Mouse (Mus musculus) midbrain, embryonic 14.5 days (tissue): Measurements from ENCODE around the gene Cpm. TPM values are rescaled to one million over a fixed set of nuclear protein-coding genes. Genes with fewer than 3 reads are reported as not detected.
"Not testable (repeated sequence)": the region's sequence is repeated elsewhere in the genome, so short reads cannot be mapped to it uniquely, and the experiment has no call there.

Source experiments
- ATAC-seq: fragments of 200-750 bp; cut with Nextera tagmentation; 2 replicates; pipeline ENCODE4 v1.8.0; 2017; ENCODE audit warnings: moderate number of reproducible peaks, moderate library complexity; ENCODE audit not compliant: low FRiP score, low TSS enrichment
- DNase-seq: peaks from one replicate; pipeline ENCODE4 v3.0.0-alpha.2; 2015
- H3K27ac ChIP-seq: fragments of 300-500 bp; sonication (generic); replicated peaks from 2 replicates; pipeline ENCODE4 v1.5.1; 2014; ENCODE audit warnings: mild to moderate bottlenecking, low read depth, low read length, moderate library complexity
- H3K27me3 ChIP-seq: fragments of 300-500 bp; sonication (generic); 2 replicates; pipeline ENCODE4 v1.6.1; 2014; ENCODE audit warnings: low read length, control low read depth, mixed read lengths; ENCODE audit not compliant: control insufficient read depth, insufficient read depth
- H3K36me3 ChIP-seq: fragments of 300-500 bp; sonication (generic); 2 replicates; pipeline ENCODE4 v1.6.1; 2014; ENCODE audit warnings: low read length, control low read depth; ENCODE audit not compliant: control insufficient read depth, insufficient read depth
- H3K4me1 ChIP-seq: fragments of 300-500 bp; sonication (generic); 2 replicates; pipeline ENCODE4 v1.6.1; 2014; ENCODE audit warnings: mild to moderate bottlenecking, antibody characterized with exemption, low read length, control low read depth; ENCODE audit not compliant: control insufficient read depth, insufficient read depth
- H3K4me2 ChIP-seq: fragments of 300-500 bp; sonication (generic); 2 replicates; pipeline ENCODE4 v1.6.1; 2014; ENCODE audit warnings: mild to moderate bottlenecking, low read length, moderate library complexity
- H3K4me3 ChIP-seq: fragments of 300-500 bp; sonication (generic); replicated peaks from 2 replicates; pipeline ENCODE4 v1.5.1; 2014; ENCODE audit warnings: low read depth, low read length
- H3K9ac ChIP-seq: fragments of 300-500 bp; sonication (generic); replicated peaks from 2 replicates; pipeline ENCODE4 v1.6.1; 2014; ENCODE audit warnings: mild to moderate bottlenecking, low read length, moderate library complexity
- H3K9me3 ChIP-seq: fragments of 300-500 bp; sonication (generic); 2 replicates; pipeline ENCODE4 v1.6.1; 2016; ENCODE audit warnings: low read length, control low read depth, mixed read lengths; ENCODE audit not compliant: control insufficient read depth
- WGBS: fragments of 180-500 bp; shearing (Covaris S2); extraction: QIAGEN DNeasy Blood & Tissue Kit; methylation state at CpG from one replicate; pipeline ENCODE4 v1.1.7; 2014; 5-methylcytosine and 5-hydroxymethylcytosine counted together
- polyA plus RNA-seq: library from polyadenylated mRNA; unstranded; fragments of >200 nt; fragmentation: Nextera tagmentation; extraction: Ambion mirVana; gene quantifications from 2 replicates; pipeline ENCODE4 v1.2.1, GENCODE M21; 2014

The Cpm gene
- polyA plus RNA-seq, 1 experiment from 2014 or later, result 5.4 TPM

DNA sequence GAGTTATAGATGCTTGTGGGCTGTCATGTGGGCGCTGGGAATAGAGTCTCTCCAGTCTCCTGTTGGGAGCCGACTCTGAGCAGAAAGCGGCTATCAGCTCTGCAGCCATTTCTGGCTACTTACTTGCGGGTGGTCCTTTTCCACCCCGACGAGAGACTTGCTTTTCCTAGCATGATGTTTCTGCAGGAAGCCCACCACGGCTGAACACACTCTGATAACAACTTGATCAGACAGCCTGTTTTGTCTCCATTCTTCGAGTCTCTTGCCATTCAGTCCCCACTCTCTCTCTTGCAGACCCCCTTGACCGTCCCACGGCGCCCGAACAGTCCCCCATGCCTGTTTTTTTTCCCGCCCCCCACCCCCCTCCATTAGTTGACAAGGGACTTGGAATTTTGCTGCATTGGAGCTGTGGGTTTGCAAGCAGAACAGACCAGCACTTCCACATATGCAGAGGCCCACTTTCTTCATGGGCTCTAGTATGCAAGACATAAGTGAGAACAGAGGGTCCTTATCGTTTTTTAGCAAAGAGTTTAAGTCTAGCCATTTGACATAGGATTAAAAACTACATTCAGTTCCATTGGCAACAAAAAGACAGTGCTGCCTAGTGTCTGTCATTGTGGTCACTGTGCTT is 103.8 kb downstream of the Cpm start:
- Histone ChIP-seq H3K9ac (no peak overlapping the region), H3K27ac (no peak overlapping the region), H3K9me3 (no peaks in the 10 kb centered on the region), H3K4me3 (no peak overlapping the region), H3K4me1 (no peaks in the 10 kb centered on the region), H3K4me2 (no peak overlapping the region), H3K27me3 (no peaks in the 10 kb centered on the region), H3K36me3 (peaks cover 25% of the 10 kb centered on the region)
- WGBS, result 87% methylated on average over 14 of the region's 14 CpGs
- ATAC-seq (no peak), DNase-seq (no peak)

DNA sequence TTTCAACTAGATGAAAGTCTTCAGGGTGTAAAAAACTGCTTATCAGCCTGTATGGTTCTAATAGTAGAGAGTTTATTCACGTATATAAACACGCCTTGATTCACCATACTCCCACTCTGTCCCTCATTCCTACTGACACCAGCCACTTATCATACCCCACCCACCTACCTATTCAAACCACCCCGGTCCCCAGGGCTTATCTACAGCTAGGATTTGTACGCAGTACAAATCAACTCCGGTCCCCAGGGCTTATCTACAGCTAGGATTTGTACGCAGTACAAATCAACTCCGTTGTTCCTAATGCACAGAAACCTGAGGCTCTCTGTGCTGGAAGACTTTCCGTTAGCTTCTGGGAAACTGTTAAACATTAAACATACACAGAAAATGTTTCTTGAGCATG is 104.3 kb downstream of the Cpm start:
- not testable (repeated sequence) for DNase-seq, H3K27ac ChIP-seq, H3K9ac ChIP-seq, H3K9me3 ChIP-seq, H3K27me3 ChIP-seq, ATAC-seq, H3K4me3 ChIP-seq, H3K4me2 ChIP-seq, H3K4me1 ChIP-seq
- H3K36me3 ChIP-seq, result peaks cover 30% of the 10 kb centered on the region
- 91% methylated on average over 8 of the region's 8 CpGs for WGBS

DNA sequence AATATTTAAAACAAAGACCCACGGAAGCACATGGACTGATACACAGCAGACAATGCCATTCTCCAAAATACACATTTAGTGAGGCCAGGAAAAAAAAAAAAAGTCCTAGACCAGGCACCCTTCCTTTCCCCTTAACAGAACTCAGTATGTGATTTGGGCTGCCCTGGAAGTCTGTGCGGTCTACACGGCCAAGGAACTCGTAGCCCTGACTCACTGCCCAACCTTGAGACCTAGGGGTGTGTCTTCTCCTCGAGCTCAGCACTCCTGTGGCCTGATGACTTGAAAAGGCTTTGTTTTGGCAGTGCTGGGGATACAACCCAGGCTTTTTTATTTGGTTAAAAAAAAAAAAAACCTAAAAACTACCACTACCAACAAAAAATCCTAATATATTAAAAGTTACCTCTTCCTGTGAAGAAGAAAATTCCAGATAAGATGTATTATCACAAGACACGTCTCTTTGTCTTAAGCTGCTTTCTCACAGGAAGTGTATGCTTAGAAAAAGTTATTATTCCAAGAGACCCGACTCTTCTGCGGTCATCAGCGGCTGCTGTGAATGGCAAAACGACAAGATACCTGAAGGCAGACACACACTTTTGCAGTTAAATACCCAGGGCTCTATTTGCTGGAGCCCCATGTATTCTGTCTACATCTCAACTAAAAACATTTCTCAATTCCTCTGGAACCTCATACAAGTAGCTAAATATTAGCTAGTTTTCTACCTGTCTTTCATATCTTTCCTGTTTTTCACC is 105.0 kb downstream of the Cpm start:
- not testable (repeated sequence) for H3K4me2 ChIP-seq, H3K4me3 ChIP-seq, H3K27me3 ChIP-seq, H3K27ac ChIP-seq, ATAC-seq, H3K9ac ChIP-seq, H3K9me3 ChIP-seq, DNase-seq, H3K4me1 ChIP-seq
- peaks cover 37% of the 10 kb centered on the region for H3K36me3 ChIP-seq
- WGBS, result 90% methylated on average over 9 of the region's 10 CpGs

DNA sequence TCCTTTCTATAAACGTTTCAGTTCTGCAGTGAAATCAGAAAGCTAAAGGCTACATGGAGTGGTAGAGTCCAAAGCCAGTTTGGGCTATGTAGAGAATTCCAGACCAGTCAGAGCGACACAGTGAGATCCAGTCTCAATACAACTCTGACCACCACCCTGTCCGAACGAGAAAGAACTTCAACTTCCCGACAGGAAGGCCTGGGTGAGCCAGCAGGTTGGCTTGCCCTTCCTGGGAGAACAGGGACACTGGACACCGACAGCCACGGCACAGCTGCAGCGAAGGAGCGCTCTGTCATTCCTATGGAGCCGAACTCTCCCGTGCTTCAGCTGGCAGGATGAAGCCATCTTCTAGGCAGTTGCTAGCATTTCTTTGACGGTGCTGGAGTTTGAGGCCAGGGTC is 106.1 kb downstream of the Cpm start:
- 92% methylated on average over 11 of the region's 12 CpGs for WGBS
- DNase-seq, H3K4me2 ChIP-seq, H3K27ac ChIP-seq, H3K4me1 ChIP-seq, H3K9me3 ChIP-seq, H3K9ac ChIP-seq, H3K27me3 ChIP-seq, H3K4me3 ChIP-seq, ATAC-seq: not testable (repeated sequence)
- peaks cover 48% of the 10 kb centered on the region for H3K36me3 ChIP-seq

DNA sequence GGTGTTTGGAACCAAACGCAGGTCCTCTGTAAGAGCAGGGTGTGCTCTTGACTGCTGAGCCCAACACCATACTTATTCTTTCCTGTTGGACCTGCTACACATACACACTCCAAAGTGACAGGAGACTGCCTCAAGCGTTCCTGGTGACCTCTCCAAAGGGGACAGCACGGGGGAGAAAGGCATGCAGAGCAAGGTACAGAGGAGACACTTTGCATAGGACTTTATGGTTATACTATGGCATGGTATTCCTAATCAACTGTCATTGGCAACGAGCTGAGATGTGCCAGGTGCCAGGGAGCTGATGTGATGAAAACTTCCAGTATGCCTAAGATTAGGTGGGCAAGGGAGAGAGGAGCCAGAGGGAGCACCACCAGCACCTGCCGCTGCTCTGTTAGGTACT is 107.3 kb downstream of the Cpm start:
- no peak overlapping the region for H3K27ac ChIP-seq
- ATAC-seq (no peak), DNase-seq (no peak)
- no peak overlapping the region for H3K4me2 ChIP-seq
- no peak overlapping the region for H3K4me3 ChIP-seq
- no peaks in the 10 kb centered on the region for H3K9me3 ChIP-seq
- no peaks in the 10 kb centered on the region for H3K4me1 ChIP-seq
- H3K9ac ChIP-seq, result no peak overlapping the region
- H3K27me3 ChIP-seq, result no peaks in the 10 kb centered on the region
- H3K36me3 ChIP-seq, result peaks cover 56% of the 10 kb centered on the region
- 89% methylated on average over 5 of the region's 5 CpGs for WGBS

Other genes with a start within 250 kb of the Cpm start
- 207 and 213 TPM in 2 replicates for gene Cpsf6, start 249.5 kb upstream of the Cpm start, polyA plus RNA-seq
- gene Mdm2, start 81.3 kb downstream of the Cpm start, polyA plus RNA-seq, result 49.0 and 57.3 TPM in 2 replicates
- gene Slc35e3, start 116.9 kb downstream of the Cpm start, polyA plus RNA-seq, result 22.5 and 26.5 TPM in 2 replicates
- gene Nup107, start 163.2 kb downstream of the Cpm start, polyA plus RNA-seq, result 29.0 and 45.2 TPM in 2 replicates
- 156 and 185 TPM in 2 replicates for gene Rap1b, start 216.5 kb downstream of the Cpm start, polyA plus RNA-seq